Mouse (Mus musculus) limb, embryonic 10.5 days (tissue): ENCODE measurements around the gene Noct. TPM values are rescaled to one million over a fixed set of nuclear protein-coding genes. Genes with fewer than 3 reads are reported as not detected.

Experiments
- DNase-seq: peaks from one replicate; pipeline ENCODE4 v3.0.0-alpha.2; 2017; ENCODE audit warnings: low spot score
- H3K27ac ChIP-seq: fragments of 300-500 bp; sonication (generic); 2 replicates; pipeline ENCODE4 v1.5.1; 2016; ENCODE audit warnings: mild to moderate bottlenecking
- H3K27me3 ChIP-seq: fragments of 300-500 bp; sonication (generic); 2 replicates; pipeline ENCODE4 v1.6.1; 2016; ENCODE audit warnings: low read depth, mild to moderate bottlenecking; ENCODE audit not compliant: poor library complexity, severe bottlenecking
- H3K36me3 ChIP-seq: fragments of 300-500 bp; sonication (generic); 2 replicates; pipeline ENCODE4 v1.6.1; 2016; ENCODE audit warnings: mild to moderate bottlenecking, moderate library complexity
- H3K4me1 ChIP-seq: fragments of 300-500 bp; sonication (generic); 2 replicates; pipeline ENCODE4 v1.6.1; 2016
- H3K4me3 ChIP-seq: fragments of 300-500 bp; sonication (generic); 2 replicates; pipeline ENCODE4 v1.5.1; 2016; ENCODE audit warnings: mild to moderate bottlenecking, moderate library complexity
- H3K9me3 ChIP-seq: fragments of 300-500 bp; sonication (generic); replicated peaks from 2 replicates; pipeline ENCODE4 v1.6.1; 2016; ENCODE audit warnings: mild to moderate bottlenecking
- WGBS: fragments of 180-500 bp; shearing (Covaris S2); methylation state at CpG from one replicate; pipeline ENCODE4 v1.1.7; 2016; 5-methylcytosine and 5-hydroxymethylcytosine counted together
- polyA plus RNA-seq: library from polyadenylated mRNA; unstranded; fragments of >200 nt; fragmentation: Nextera tagmentation; extraction: Ambion mirVana; gene quantifications from 2 replicates; pipeline ENCODE4 v1.2.1, GENCODE M21; 2016

Gene Noct
- polyA plus RNA-seq, 1 experiment from 2014 or later, result 11.0 TPM

- H3K4me1 ChIP-seq, result peaks cover 13% of the 10 kb centered on the region
- 84% methylated on average over 9 of the region's 9 CpGs for WGBS
- no peaks in the 10 kb centered on the region for H3K36me3 ChIP-seq
- no peak overlapping the region for H3K27ac ChIP-seq
- no peaks in the 10 kb centered on the region for H3K9me3 ChIP-seq
- H3K27me3 ChIP-seq, result no peaks in the 10 kb centered on the region
- H3K4me3 ChIP-seq, result no peak overlapping the region
- no peak for DNase-seq
Observed at GRCm38 (mm10) chr3:51197112-51197731, 27.0 kb upstream of the Noct start.

- H3K27me3 ChIP-seq, result no peaks in the 10 kb centered on the region
- WGBS, result 85% methylated on average over 1 of the region's 1 CpGs
- peaks cover 13% of the 10 kb centered on the region for H3K4me1 ChIP-seq
- DNase-seq, result no peak
- H3K9me3 ChIP-seq, result no peaks in the 10 kb centered on the region
- no peak overlapping the region for H3K27ac ChIP-seq
- H3K36me3 ChIP-seq, result no peaks in the 10 kb centered on the region
- no peak overlapping the region for H3K4me3 ChIP-seq
Observed at GRCm38 (mm10) chr3:51198291-51198690, 26.0 kb upstream of the Noct start.

- no peaks in the 10 kb centered on the region for H3K36me3 ChIP-seq
- H3K9me3 ChIP-seq, result no peaks in the 10 kb centered on the region
- no peak for DNase-seq
- H3K4me1 ChIP-seq, result peaks cover 13% of the 10 kb centered on the region
- H3K27ac ChIP-seq, result no peak overlapping the region
- no peaks in the 10 kb centered on the region for H3K27me3 ChIP-seq
- no peak overlapping the region for H3K4me3 ChIP-seq
- 87% methylated on average over 6 of the region's 6 CpGs for WGBS
Observed at GRCm38 (mm10) chr3:51199130-51199529, 25.1 kb upstream of the Noct start.

- WGBS, result 93% methylated on average over 4 of the region's 4 CpGs
- peaks cover 10% of the 10 kb centered on the region for H3K4me1 ChIP-seq
- no peak for DNase-seq
- no peaks in the 10 kb centered on the region for H3K9me3 ChIP-seq
- H3K4me3 ChIP-seq, result no peak overlapping the region
- H3K27ac ChIP-seq, result no peak overlapping the region
- no peaks in the 10 kb centered on the region for H3K27me3 ChIP-seq
- no peaks in the 10 kb centered on the region for H3K36me3 ChIP-seq
Observed at GRCm38 (mm10) chr3:51200311-51200710, 23.9 kb upstream of the Noct start.

- no peak overlapping the region for H3K27ac ChIP-seq
- 94% methylated on average over 7 of the region's 7 CpGs for WGBS
- DNase-seq, result no peak
- no peaks in the 10 kb centered on the region for H3K9me3 ChIP-seq
- peaks cover 4% of the 10 kb centered on the region; the same call in 1 of the 2 replicates for H3K4me1 ChIP-seq
- no peak overlapping the region for H3K4me3 ChIP-seq
- no peaks in the 10 kb centered on the region for H3K27me3 ChIP-seq
- H3K36me3 ChIP-seq, result no peaks in the 10 kb centered on the region
Observed at GRCm38 (mm10) chr3:51200894-51201293, 23.4 kb upstream of the Noct start.

GRCm38 (mm10) chr3:51201986-51202385 lies 22.3 kb upstream of the Noct start:
- no peak overlapping the region for H3K27ac ChIP-seq
- no peak overlapping the region for H3K4me3 ChIP-seq
- 88% methylated on average over 9 of the region's 9 CpGs for WGBS
- peaks cover 7% of the 10 kb centered on the region for H3K4me1 ChIP-seq
- DNase-seq, result no peak
- H3K9me3 ChIP-seq, result no peaks in the 10 kb centered on the region
- H3K36me3 ChIP-seq, result no peaks in the 10 kb centered on the region
- no peaks in the 10 kb centered on the region for H3K27me3 ChIP-seq

- H3K36me3 ChIP-seq, result no peaks in the 10 kb centered on the region
- H3K4me1 ChIP-seq, result peaks cover 10% of the 10 kb centered on the region
- DNase-seq, result no peak
- H3K9me3 ChIP-seq, result no peaks in the 10 kb centered on the region
- no peaks in the 10 kb centered on the region for H3K27me3 ChIP-seq
- no peak overlapping the region for H3K27ac ChIP-seq
- 85% methylated on average over 8 of the region's 8 CpGs for WGBS
- H3K4me3 ChIP-seq, result no peak overlapping the region
Observed at GRCm38 (mm10) chr3:51202491-51202987, 21.7 kb upstream of the Noct start.

GRCm38 (mm10) chr3:51203906-51204305 lies 20.3 kb upstream of the Noct start:
- no peak for DNase-seq
- Histone ChIP-seq H3K36me3 (no peaks in the 10 kb centered on the region), H3K4me3 (no peak overlapping the region), H3K4me1 (peaks cover 14% of the 10 kb centered on the region), H3K27ac (no peak overlapping the region), H3K9me3 (no peaks in the 10 kb centered on the region), H3K27me3 (no peaks in the 10 kb centered on the region)
- 87% methylated on average over 6 of the region's 6 CpGs for WGBS

GRCm38 (mm10) chr3:51204441-51204840 lies 19.8 kb upstream of the Noct start:
- no peak for DNase-seq

GRCm38 (mm10) chr3:51204897-51205296 lies 19.4 kb upstream of the Noct start:
- Histone ChIP-seq H3K9me3 (no peaks in the 10 kb centered on the region), H3K36me3 (no peaks in the 10 kb centered on the region), H3K4me3 (no peak overlapping the region), H3K27me3 (no peaks in the 10 kb centered on the region), H3K4me1 (peaks cover 14% of the 10 kb centered on the region), H3K27ac (no peak overlapping the region)
- WGBS, result 95% methylated on average over 14 of the region's 14 CpGs
- DNase-seq, result no peak

More at GRCm38 (mm10) chr3:51204441-51204840, 19.8 kb upstream of the Noct start:
- Histone ChIP-seq H3K27me3 (no peaks in the 10 kb centered on the region), H3K4me3 (no peak overlapping the region), H3K4me1 (peaks cover 14% of the 10 kb centered on the region), H3K27ac (no peak overlapping the region), H3K36me3 (no peaks in the 10 kb centered on the region), H3K9me3 (no peaks in the 10 kb centered on the region)
- 89% methylated on average over 5 of the region's 5 CpGs for WGBS

GRCm38 (mm10) chr3:51206521-51206920 lies 17.7 kb upstream of the Noct start:
- H3K4me1 ChIP-seq, result peaks cover 14% of the 10 kb centered on the region
- 74% methylated on average over 7 of the region's 7 CpGs for WGBS
- DNase-seq, result no peak

GRCm38 (mm10) chr3:51208633-51209032 lies 15.6 kb upstream of the Noct start:
- H3K27me3 ChIP-seq, result no peaks in the 10 kb centered on the region
- H3K4me3 ChIP-seq, result no peak overlapping the region
- no peaks in the 10 kb centered on the region for H3K36me3 ChIP-seq
- no peaks in the 10 kb centered on the region for H3K9me3 ChIP-seq
- no peak for DNase-seq
- peaks cover 14% of the 10 kb centered on the region for H3K4me1 ChIP-seq
- no peak overlapping the region for H3K27ac ChIP-seq
- WGBS, result 48% methylated on average over 5 of the region's 5 CpGs

More at GRCm38 (mm10) chr3:51206521-51206920, 17.7 kb upstream of the Noct start:
- no peaks in the 10 kb centered on the region for H3K9me3 ChIP-seq
- no peaks in the 10 kb centered on the region for H3K36me3 ChIP-seq
- H3K27ac ChIP-seq, result no peak overlapping the region
- H3K27me3 ChIP-seq, result no peaks in the 10 kb centered on the region
- no peak overlapping the region for H3K4me3 ChIP-seq

- Histone ChIP-seq H3K4me1 (peaks cover 14% of the 10 kb centered on the region), H3K36me3 (no peaks in the 10 kb centered on the region), H3K4me3 (no peak overlapping the region), H3K9me3 (no peaks in the 10 kb centered on the region), H3K27ac (no peak overlapping the region), H3K27me3 (no peaks in the 10 kb centered on the region)
- DNase-seq, result no peak
- 89% methylated on average over 7 of the region's 7 CpGs for WGBS
Observed at GRCm38 (mm10) chr3:51209503-51210314, 14.5 kb upstream of the Noct start.
